Mouse (Mus musculus) liver, embryonic 11.5 days (tissue): ENCODE results near the gene Guca2b. TPM values are rescaled to one million over a fixed set of nuclear protein-coding genes. Genes with fewer than 3 reads are reported as not detected.

Experiments used
- ATAC-seq: fragments of 200-750 bp; cut with Nextera tagmentation; replicated peaks from 2 replicates; pipeline ENCODE4 v1.8.0; 2017; ENCODE audit warnings: moderate number of reproducible peaks, mild to moderate bottlenecking, moderate TSS enrichment, moderate library complexity; ENCODE audit not compliant: low FRiP score
- DNase-seq: peaks from one replicate; pipeline ENCODE4 v3.0.0-alpha.2; 2017; ENCODE audit warnings: low spot score
- H3K27ac ChIP-seq: fragments of 300-500 bp; sonication (generic); 2 replicates; pipeline ENCODE4 v1.5.1; 2014; ENCODE audit warnings: mild to moderate bottlenecking, low read depth, low read length, control low read depth
- H3K27me3 ChIP-seq: fragments of 300-500 bp; sonication (generic); replicated peaks from 2 replicates; pipeline ENCODE4 v1.6.1; 2014; ENCODE audit warnings: low read length, mixed read lengths; ENCODE audit not compliant: control insufficient read depth, insufficient read depth
- H3K36me3 ChIP-seq: fragments of 300-500 bp; sonication (generic); 2 replicates; pipeline ENCODE4 v1.6.1; 2014; ENCODE audit warnings: mild to moderate bottlenecking, low read length, moderate library complexity, mixed read lengths; ENCODE audit not compliant: control insufficient read depth, insufficient read depth
- H3K4me1 ChIP-seq: fragments of 300-500 bp; sonication (generic); replicated peaks from 2 replicates; pipeline ENCODE4 v1.6.1; 2014; ENCODE audit warnings: low read length, mixed read lengths; ENCODE audit not compliant: control insufficient read depth, insufficient read depth
- H3K4me2 ChIP-seq: fragments of 300-500 bp; sonication (generic); 2 replicates; pipeline ENCODE4 v1.6.1; 2014; ENCODE audit warnings: mild to moderate bottlenecking, control low read depth, moderate library complexity
- H3K4me3 ChIP-seq: fragments of 300-500 bp; sonication (generic); 2 replicates; pipeline ENCODE4 v1.5.1; 2014; ENCODE audit warnings: low read depth, low read length, control low read depth
- H3K9ac ChIP-seq: fragments of 300-500 bp; sonication (generic); 2 replicates; pipeline ENCODE4 v1.6.1; 2014; ENCODE audit warnings: low read depth, low read length, control low read depth
- H3K9me3 ChIP-seq: fragments of 300-500 bp; sonication (generic); 2 replicates; pipeline ENCODE4 v1.6.1; 2016; ENCODE audit warnings: low read length, inconsistent platforms, mixed read lengths; ENCODE audit not compliant: control insufficient read depth
- WGBS: fragments of 180-500 bp; shearing (Covaris S2); extraction: QIAGEN DNeasy Blood & Tissue Kit; methylation state at CpG from one replicate; pipeline ENCODE4 v1.1.7; 2014; 5-methylcytosine and 5-hydroxymethylcytosine counted together
- polyA plus RNA-seq: library from polyadenylated mRNA; unstranded; fragments of >200 nt; fragmentation: Nextera tagmentation; extraction: Ambion mirVana; gene quantifications from 2 replicates; pipeline ENCODE4 v1.2.1, GENCODE M21; 2014

Gene Guca2b
- polyA plus RNA-seq, 1 experiment from 2014 or later, result 0.40 TPM

GRCm38 (mm10) chr4:119671164-119671563 lies 12.4 kb upstream of the Guca2b start:
- ATAC-seq (no peak), DNase-seq (no peak)
- Histone ChIP-seq H3K36me3 (no peaks in the 10 kb centered on the region), H3K4me3 (no peak overlapping the region), H3K27ac (no peak overlapping the region), H3K27me3 (no peaks in the 10 kb centered on the region; the same call in 1 of the 2 replicates), H3K9me3 (no peaks in the 10 kb centered on the region), H3K9ac (no peak overlapping the region), H3K4me2 (no peak overlapping the region), H3K4me1 (no peaks in the 10 kb centered on the region)
- WGBS, result 86% methylated on average over 9 of the region's 9 CpGs

- H3K9me3 ChIP-seq, result no peaks in the 10 kb centered on the region
- no peak overlapping the region for H3K27ac ChIP-seq
- H3K4me3 ChIP-seq, result no peak overlapping the region
- ATAC-seq (no peak), DNase-seq (no peak)
- no peak overlapping the region for H3K9ac ChIP-seq
- H3K4me2 ChIP-seq, result no peak overlapping the region
- 78% methylated on average over 6 of the region's 6 CpGs for WGBS
- no peaks in the 10 kb centered on the region for H3K36me3 ChIP-seq
- H3K4me1 ChIP-seq, result no peaks in the 10 kb centered on the region
- H3K27me3 ChIP-seq, result no peaks in the 10 kb centered on the region; the same call in 1 of the 2 replicates
Measured at GRCm38 (mm10) chr4:119670736-119671135, 12.0 kb upstream of the Guca2b start.

DNA sequence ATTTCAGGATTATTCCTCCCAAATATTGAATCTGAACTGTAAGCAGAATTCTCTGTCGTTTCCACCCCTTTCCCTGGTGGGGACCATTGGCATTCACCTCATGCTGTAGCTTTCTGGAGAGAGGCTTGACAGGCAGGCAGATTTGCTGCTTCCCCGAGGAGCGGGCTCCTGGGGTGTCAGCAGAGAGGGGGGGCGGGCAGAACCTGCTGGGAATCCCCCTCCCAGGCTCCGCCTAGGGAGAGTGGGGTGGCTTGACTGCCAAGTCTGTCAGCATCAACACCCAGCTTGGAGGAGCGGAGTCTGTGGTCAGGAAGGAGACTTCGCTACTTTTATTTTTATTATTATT lies 11.4 kb upstream of the Guca2b start:
- no peaks in the 10 kb centered on the region for H3K36me3 ChIP-seq
- no peak overlapping the region for H3K9ac ChIP-seq
- ATAC-seq (no peak), DNase-seq (no peak)
- H3K4me3 ChIP-seq, result no peak overlapping the region
- no peaks in the 10 kb centered on the region for H3K4me1 ChIP-seq
- no peaks in the 10 kb centered on the region for H3K9me3 ChIP-seq
- no peak overlapping the region for H3K4me2 ChIP-seq
- no peaks in the 10 kb centered on the region; the same call in 1 of the 2 replicates for H3K27me3 ChIP-seq
- H3K27ac ChIP-seq, result no peak overlapping the region
- WGBS, result 51% methylated on average over 7 of the region's 7 CpGs

DNA sequence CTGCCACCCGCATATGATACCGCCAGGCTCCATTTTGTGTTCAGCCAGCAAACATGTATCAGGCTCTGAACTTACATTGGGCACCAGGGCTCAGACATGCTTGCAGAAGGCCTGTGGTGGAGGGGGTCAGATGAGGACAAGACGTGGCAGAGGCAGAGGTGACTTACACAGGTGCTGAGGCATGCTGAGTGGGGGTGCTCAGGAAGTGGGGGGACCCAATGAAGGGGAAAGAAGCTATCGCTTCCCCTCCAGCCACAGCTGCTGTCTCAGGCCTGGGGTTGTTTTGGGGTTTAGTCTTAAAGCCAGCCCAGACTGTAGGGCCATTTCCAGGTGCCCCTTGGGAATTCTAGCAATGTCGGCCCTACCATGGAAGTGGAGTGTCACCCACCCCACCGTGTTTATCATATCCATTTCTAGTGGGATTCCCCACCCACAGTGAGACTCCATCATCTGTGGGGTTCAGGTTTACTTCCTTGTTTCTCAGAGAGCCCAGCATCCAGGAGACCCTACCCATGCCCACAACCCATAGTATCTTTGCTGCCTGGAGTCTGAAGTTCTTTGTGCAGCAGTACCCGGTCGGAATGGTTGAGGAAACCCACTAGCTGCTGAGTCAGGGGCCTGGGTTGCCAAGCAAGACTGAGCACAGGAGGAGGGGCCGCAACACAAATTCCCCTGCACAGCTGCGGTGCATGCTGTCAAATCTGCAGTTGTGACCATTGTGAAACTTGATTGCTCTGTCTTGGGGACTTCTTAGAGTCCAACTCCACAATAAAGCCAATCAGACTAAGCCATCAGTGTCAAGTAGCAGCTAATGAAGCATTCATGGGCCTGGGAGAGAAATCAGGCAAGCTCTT lies 10.8 kb upstream of the Guca2b start:
- no peak overlapping the region for H3K4me2 ChIP-seq
- H3K9me3 ChIP-seq, result no peaks in the 10 kb centered on the region
- DNase-seq (no peak), ATAC-seq (no peak)
- H3K9ac ChIP-seq, result no peak overlapping the region
- WGBS, result 76% methylated on average over 10 of the region's 10 CpGs
- H3K27ac ChIP-seq, result no peak overlapping the region
- no peaks in the 10 kb centered on the region; the same call in 1 of the 2 replicates for H3K27me3 ChIP-seq
- no peaks in the 10 kb centered on the region for H3K4me1 ChIP-seq
- no peak overlapping the region for H3K4me3 ChIP-seq
- no peaks in the 10 kb centered on the region for H3K36me3 ChIP-seq

DNA sequence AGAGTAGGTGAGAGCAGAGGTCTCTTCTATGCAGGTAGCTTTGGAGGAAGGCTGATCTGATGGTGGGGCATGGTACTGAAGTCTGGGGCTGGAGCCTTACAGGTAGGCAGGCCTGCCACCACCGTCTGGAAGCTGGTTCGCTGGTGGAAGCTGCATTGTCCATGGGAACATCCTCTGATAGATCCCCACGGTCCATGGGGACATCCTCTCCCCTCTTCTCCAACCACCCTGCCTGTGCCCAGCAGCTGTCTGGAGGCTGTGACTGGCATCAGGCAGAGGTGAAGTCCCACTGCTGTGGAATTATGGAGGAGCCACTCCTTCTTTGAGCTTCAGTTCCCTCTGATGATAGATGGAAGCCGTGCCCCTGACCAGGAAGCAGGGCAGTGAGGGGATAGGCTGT lies 9.8 kb upstream of the Guca2b start:
- ATAC-seq, result no peak
- Histone ChIP-seq H3K27ac (no peak overlapping the region), H3K4me2 (no peak overlapping the region), H3K4me1 (no peaks in the 10 kb centered on the region), H3K27me3 (no peaks in the 10 kb centered on the region; the same call in 1 of the 2 replicates), H3K36me3 (no peaks in the 10 kb centered on the region), H3K9me3 (no peaks in the 10 kb centered on the region), H3K9ac (no peak overlapping the region), H3K4me3 (no peak overlapping the region)
- WGBS, result 76% methylated on average over 4 of the region's 4 CpGs
- no peak for DNase-seq

- H3K27ac ChIP-seq, result no peak overlapping the region
- no peaks in the 10 kb centered on the region for H3K4me1 ChIP-seq
- H3K36me3 ChIP-seq, result no peaks in the 10 kb centered on the region
- WGBS, result 87% methylated on average over 3 of the region's 3 CpGs
- no peak overlapping the region for H3K9ac ChIP-seq
- no peak for DNase-seq
- H3K9me3 ChIP-seq, result no peaks in the 10 kb centered on the region
- no peaks in the 10 kb centered on the region; the same call in 1 of the 2 replicates for H3K27me3 ChIP-seq
- no peak overlapping the region for H3K4me3 ChIP-seq
- no peak overlapping the region for H3K4me2 ChIP-seq
- no peak for ATAC-seq
Measured at GRCm38 (mm10) chr4:119668185-119668584, 9.4 kb upstream of the Guca2b start.

DNA sequence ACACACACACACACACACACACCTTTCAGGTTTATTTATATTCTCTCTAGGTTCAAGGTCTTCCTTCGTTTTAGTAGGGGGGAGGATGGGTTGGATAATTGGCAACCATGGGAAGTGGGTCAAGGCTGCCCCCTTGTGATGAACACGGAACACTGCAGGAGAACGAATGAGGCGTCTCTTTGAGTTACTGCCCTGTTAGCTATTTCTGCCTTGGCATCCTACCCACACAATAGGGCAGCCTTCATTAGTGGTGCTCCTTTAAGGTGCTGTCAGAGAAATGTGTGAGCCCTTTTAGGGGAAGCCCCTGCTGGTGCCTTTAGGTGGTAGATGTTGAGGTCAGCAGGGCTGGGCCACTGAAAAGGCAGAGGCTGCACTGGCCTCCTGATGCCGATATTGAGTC lies 8.7 kb upstream of the Guca2b start:
- no peak for DNase-seq
- no peaks in the 10 kb centered on the region for H3K4me1 ChIP-seq
- 20% methylated on average over 5 of the region's 5 CpGs for WGBS

DNA sequence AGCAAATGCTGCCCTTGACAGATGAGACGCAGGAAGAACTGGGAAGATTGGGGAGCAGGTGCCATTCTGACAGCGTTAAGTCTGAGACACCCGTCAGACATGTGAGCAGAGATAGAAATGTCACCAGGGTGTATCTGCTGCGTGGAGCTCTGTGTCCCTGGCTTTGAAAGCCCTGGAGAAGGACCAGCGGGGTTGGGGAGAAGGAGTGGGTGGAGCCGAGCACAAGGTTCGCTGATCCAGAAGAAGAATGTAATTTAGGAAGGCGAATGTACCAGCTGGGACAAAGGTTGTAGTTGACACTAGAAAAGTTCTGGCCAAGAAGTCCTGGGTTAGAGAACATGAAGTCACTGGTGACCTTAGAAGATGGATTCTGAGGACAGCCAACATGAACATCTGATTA lies 7.4 kb upstream of the Guca2b start:
- 59% methylated on average over 8 of the region's 8 CpGs for WGBS
- Histone ChIP-seq H3K27ac (no peak overlapping the region), H3K9ac (no peak overlapping the region), H3K4me2 (no peak overlapping the region), H3K27me3 (no peaks in the 10 kb centered on the region; the same call in 1 of the 2 replicates), H3K36me3 (no peaks in the 10 kb centered on the region), H3K4me1 (no peaks in the 10 kb centered on the region), H3K9me3 (no peaks in the 10 kb centered on the region), H3K4me3 (no peak overlapping the region)
- DNase-seq (no peak), ATAC-seq (no peak)

More for the DNA sequence above, 8.7 kb upstream of the Guca2b start:
- no peak overlapping the region for H3K9ac ChIP-seq
- ATAC-seq, result no peak
- no peaks in the 10 kb centered on the region for H3K9me3 ChIP-seq
- H3K4me2 ChIP-seq, result no peak overlapping the region
- no peak overlapping the region for H3K4me3 ChIP-seq
- H3K27ac ChIP-seq, result no peak overlapping the region
- no peaks in the 10 kb centered on the region; the same call in 1 of the 2 replicates for H3K27me3 ChIP-seq
- no peaks in the 10 kb centered on the region for H3K36me3 ChIP-seq

DNA sequence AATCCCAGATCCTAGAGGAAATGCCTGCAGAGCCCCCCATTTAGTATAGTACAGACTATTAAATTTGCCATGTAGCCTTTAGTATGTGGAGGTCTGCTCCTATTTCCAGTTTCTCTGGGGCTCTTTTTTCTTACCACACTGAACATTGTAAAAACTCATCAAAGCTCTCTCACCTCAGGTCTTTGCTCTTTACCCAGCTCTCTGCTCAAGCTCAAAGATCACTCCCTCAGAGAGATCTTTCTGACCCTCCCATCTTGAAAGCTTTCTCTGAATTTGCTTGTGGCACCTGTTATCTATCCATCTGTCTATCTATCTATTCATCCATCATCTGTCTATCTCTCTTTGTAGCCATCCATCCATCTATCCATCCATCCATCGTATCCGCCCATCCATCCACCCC lies 6.4 kb upstream of the Guca2b start:
- no peaks in the 10 kb centered on the region for H3K36me3 ChIP-seq
- H3K27ac ChIP-seq, result no peak overlapping the region
- no peak overlapping the region for H3K9ac ChIP-seq
- DNase-seq (no peak), ATAC-seq (no peak)
- 87% methylated on average over 2 of the region's 2 CpGs for WGBS
- no peak overlapping the region for H3K4me2 ChIP-seq
- H3K27me3 ChIP-seq, result no peaks in the 10 kb centered on the region; the same call in 1 of the 2 replicates
- no peak overlapping the region for H3K4me3 ChIP-seq
- no peaks in the 10 kb centered on the region for H3K4me1 ChIP-seq
- no peaks in the 10 kb centered on the region for H3K9me3 ChIP-seq
